Mouse (Mus musculus) urinary bladder, postnatal 14 days (tissue): ENCODE measurements around the gene Caap1.

Source experiments
- DNase-seq: peaks from one replicate; pipeline ENCODE4 v3.0.0; 2021; ENCODE audit warnings: low spot score

The Caap1 gene

GRCm38 (mm10) chr4:94556265-94557054 lies at the start of gene Caap1, which contains the start of gene Gm10306:
Caap1 (minus strand) TSS chr4:94556796.
Gm10306 (plus strand) TSS chr4:94556546.
- DNase-seq = peak; percentile 95

GRCm38 (mm10) chr4:94605591-94605990 lies 49.0 kb upstream of the Caap1 start:
- DNase-seq = no peak

GRCm38 (mm10) chr4:94604452-94605019 lies 47.9 kb upstream of the Caap1 start:
- DNase-seq = no peak

DNA sequence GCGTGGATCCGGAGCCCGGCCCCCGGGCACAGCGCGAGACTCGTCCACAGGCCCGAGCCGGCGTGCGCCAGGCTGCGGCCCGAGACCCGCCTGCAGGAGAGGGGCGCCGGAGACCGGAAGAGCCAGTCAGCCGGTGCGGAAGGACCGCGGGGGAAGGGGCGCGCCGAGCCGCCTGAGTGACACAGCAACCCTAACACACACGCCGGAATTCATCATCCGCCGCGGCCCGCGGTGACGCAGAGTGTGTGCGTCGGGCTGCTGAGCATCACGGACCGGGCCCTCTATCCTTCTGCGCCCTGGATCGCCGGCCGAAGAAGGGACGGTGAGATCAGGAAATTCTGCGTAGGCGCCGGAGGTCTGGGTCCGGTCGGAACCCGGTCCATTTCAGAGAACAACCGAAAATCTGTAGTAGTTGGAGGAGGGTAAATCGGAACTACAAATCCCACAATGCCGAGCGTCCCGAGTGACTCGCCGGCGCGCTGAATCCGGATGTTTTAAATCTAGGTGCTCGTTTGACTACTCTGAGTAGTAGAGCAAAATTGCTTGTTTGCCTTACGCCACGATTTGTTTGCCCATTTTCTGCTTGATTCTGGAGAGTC lies 46.5 kb upstream of the Caap1 start, which contains the start of gene Plaa:
Plaa (minus strand) TSS at position 214 of the 599 bp plus-strand sequence.
- DNase-seq = peak; percentile 90

GRCm38 (mm10) chr4:94602496-94603030 lies 46.0 kb upstream of the Caap1 start:
- peak; percentile 38 for DNase-seq

DNA sequence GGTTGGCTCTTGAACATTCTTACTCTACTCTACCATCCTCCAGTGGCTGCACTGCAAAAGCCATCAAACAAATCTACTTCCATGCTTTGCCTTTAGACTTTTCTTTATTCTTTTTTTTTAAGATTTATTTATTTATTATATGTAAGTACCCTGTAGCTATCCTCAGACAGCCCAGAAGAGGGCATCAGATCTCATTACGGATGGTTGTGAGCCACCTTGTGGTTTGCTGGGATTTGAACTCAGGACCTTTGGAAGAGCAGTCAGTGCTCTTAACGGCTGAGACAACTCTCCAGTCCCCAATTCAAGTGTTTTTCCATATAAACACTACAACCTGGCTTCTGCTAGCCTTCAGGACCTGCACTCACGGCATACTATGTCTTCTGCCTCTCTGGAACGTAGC lies 44.8 kb upstream of the Caap1 start:
- no peak for DNase-seq

DNA sequence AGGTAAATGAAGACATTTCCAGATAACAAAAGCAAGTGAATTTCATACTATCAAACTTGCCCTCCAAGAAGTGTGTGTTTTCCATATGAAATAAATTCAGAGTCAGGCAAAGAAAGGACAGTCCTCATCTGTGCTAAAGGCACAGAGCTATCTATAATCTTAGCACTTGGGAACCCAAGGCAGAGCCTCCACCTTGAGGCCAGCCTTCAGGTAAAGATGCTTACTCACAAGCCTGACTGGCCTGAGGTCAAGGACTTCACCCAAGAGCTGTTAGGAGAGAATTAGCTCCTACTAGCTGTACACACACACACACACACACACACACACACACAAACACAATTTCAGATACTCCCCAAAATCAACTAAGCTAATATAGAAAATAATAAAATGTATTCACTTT lies 36.1 kb upstream of the Caap1 start:
- DNase-seq = no peak

DNA sequence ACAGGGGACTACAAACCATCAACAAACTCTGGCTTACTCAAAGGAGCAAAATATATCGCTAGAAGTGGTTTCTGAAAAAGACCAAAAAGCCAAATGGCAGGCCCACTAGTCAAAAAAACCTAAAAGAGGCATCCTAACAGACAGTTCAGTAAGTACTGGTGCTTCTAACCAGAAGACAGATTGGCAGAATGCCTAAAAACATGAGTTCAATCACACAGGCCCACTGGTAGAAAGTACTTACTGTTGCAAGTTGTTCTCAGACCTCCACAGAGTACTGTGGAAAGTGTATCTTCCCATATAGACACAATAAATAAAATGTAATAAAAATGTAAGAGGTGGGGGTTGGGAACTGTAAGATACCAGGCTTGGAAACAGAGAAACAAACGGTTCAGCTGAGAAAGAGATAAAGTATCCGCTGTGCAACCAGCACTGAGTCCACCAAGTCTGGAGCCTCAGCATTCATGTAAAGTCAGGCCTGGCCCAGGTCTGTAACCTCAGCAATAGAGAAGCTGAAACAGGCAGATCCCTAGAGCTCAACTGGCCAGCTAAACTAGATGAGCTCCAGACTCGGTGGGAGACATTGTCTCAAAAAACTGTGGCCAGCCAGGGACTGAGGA lies 35.3 kb upstream of the Caap1 start:
- DNase-seq = no peak

GRCm38 (mm10) chr4:94572677-94573076 lies 16.1 kb upstream of the Caap1 start:
- no peak for DNase-seq

DNA sequence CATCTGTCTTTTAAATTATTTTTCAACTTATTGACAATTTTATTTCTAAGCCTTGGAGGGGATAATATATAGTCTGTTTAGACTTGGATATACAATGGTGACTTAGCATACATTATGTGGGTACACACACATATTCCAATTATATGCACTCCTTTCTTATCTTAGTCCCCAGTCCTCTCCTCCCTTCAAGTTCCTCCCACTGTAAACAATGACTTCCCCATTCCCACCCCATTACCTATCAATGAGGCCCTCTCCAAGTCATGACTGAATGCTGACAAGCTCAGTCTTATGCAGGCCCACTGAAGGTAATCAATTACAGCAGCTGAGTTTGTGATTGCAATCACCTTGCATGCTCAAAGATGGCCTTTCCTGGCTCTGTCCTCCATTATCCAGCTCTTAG lies 7.7 kb upstream of the Caap1 start:
- DNase-seq = no peak

DNA sequence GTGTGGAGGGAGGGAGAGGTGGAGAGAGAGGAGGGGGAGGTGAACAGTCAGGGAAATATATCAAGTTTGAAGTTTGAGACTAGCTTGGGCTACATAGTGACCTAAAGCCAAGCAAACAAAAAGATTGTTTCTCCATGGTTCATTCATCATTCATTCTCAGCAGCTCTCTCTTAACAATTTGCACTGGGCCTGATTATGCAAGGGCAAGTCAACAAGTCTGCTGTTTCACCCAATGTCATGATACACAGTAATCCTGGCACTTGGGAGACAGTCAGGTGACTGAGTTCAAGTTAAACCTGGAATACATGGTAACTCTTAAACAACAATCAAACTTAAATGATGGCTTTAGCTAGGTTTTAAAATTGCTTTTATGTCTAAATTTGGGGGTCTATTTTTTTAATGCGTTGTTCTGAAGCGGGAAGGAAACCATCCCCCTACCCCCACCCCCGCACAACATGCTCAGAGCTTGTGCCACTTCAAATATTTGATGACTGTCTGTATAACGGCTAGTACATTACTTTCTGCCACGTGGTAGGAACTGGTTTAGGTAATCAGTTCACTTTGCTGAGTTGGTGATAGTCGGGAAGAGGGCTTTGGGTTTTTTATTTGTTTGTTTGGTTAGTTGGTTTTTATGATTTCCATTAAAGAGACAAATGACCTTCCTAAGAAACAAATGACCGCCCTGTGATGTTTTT lies 5.5 kb upstream of the Caap1 start:
- DNase-seq = no peak

GRCm38 (mm10) chr4:94560316-94560715 lies 3.7 kb upstream of the Caap1 start:
- DNase-seq = no peak

- DNase-seq = no peak
Measured at GRCm38 (mm10) chr4:94559266-94559665, 2.7 kb upstream of the Caap1 start.

DNA sequence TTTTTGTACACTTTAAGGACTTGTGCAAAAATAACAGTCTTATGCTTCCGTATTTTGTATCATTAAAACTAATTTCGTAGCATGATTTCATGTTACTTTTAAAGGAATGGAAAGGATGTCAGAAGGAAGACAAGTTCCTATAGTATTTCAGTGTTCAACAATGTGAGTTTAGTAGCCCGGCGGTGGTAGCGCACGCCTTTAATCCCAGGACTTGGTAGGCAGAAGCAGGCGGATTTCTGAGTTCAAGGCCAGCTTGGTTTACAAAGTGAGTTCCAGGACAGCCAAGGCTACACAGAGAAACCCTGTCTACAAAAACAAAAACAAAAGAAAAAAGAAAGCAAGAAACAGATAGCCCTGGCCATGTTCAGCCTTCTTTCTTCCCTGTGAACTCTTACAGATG lies 549 bp upstream of the Caap1 start:
- DNase-seq = no peak

DNA sequence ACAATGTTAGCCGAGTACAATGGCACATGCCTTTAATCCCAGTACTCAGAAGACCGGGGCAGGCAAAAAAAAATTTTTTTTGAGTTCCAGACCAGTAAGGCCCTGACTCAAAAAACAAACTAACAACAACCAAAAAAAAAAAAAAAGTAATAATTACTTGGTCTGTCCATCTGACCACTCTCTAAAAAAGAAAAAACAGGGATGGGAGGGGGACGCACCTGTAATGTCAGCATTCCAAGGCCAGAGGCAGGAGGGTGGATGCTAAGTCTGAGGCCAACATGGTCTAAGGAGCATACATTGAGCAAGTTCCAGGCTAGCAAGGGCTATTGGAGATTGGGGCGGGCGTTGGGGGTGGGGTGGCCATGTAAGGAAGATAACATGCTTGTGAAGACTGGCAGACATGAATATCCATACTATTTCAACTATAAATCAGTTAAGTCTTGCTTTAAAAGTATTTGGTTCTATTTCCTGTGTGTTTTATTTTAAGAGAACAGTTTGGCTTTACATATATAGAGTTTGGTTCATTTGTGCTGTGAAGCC lies 1.6 kb downstream of the Caap1 start:
- DNase-seq = no peak

DNA sequence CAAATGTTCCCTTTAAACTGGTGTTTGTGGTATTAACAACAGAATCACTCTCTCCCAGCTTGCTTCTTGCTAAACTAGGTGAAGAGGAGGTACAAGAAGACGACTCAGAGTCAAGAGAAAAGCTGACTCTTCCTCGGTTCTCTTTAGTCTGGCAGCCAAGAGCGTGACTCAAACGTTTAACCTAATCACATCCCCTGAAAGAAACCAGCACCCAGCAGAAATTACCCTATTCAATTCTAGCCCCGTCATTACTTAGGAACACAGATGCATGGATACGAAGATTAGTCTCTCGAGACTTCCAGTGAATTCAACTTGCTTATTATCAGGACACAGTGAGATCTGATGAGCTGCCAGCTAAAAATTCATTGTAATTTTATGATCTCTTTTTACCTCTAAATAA lies 12.3 kb downstream of the Caap1 start:
- DNase-seq = no peak

GRCm38 (mm10) chr4:94543041-94543440 lies 13.6 kb downstream of the Caap1 start:
- no peak for DNase-seq

- DNase-seq = no peak
Measured at GRCm38 (mm10) chr4:94533205-94533604, 23.4 kb downstream of the Caap1 start.

DNA sequence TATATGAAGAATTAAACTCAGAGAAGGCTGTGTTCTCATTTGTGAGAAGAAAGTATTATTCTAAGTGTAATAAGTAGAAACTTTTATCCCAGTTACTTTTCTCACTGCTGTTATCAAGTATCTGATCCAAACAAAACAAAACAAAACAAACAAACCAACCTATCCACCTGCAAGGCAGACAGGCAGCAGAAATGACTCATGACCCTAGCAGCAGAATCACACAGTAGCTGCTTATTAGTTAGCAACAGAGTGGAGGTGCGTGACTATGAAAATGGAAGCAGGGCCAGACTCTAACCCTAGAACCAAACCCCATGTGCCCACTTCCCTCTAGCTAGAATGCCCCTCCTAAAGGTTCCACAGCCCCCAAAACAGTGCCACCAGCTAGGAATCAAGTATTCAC lies 27.1 kb downstream of the Caap1 start:
- DNase-seq = no peak

DNA sequence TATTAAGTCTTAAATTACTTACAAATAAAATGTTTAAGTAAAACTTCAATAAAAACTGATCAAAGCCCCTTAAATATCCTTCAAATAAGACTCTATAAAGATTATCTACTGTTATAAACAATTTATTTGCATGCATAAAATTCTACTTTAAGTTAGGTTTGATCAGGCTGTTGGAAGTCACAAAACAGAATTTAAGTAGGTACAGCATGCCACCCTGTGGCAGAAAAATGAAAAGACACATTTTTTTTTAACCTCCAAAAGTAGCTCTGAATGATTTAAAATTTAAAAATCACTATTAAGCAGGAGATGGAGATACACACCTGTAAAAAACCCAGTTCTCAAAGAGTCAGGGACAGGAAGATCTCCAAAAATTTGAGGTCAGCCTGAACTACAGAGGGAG lies 33.3 kb downstream of the Caap1 start:
- no peak for DNase-seq

GRCm38 (mm10) chr4:94517631-94518030 lies 39.0 kb downstream of the Caap1 start:
- DNase-seq = peak; percentile 53

- DNase-seq = no peak
Measured at GRCm38 (mm10) chr4:94515366-94515765, 41.2 kb downstream of the Caap1 start.
